Mouse (Mus musculus) ovary, adult 10 weeks (tissue): ENCODE data around the gene Olfr730. TPM values are rescaled to one million over a fixed set of nuclear protein-coding genes. Genes with fewer than 3 reads are reported as not detected.

Experiments used
- polyA plus RNA-seq: library from polyadenylated mRNA; stranded (reverse); fragments of 350-450 nt; fragmentation: Illumina TruSeq; extraction: RNeasy Lipid Tissue Mini Kit (QIAGEN cat#74804); gene quantifications from one replicate; pipeline ENCODE4 v1.2.3, GENCODE M21; 2014

Gene Olfr730
- polyA plus RNA-seq = not detected

GRCm38 (mm10) chr14:50188098-50188497 is at the start of gene Olfr730:
Olfr730 (minus strand) TSS chr14:50188198.

DNA sequence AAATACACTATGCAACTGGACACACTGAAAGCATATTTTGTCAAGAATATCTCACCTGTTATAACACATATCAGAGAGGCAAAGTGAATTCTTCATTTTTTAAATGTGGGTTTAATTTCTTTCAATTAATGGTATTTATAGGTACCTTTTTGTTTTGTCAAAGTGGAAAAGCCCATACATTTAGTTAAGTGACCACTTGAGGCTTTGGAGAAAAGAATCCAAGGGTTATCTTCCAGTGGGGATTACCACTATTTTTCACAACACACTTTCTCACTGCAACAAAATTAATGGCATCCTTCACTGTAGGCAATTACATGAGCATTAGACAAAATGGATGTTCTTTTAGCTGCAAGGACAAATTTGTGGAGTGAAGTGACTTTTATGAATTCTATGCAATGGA is 35.2 kb downstream of the Olfr730 start, which contains the start of gene Olfr729:
Olfr729 (minus strand) TSS at position 101 of the 400 bp plus-strand sequence.

GRCm38 (mm10) chr14:50142580-50142979 is 45.4 kb downstream of the Olfr730 start, which contains the start of gene Olfr728:
Olfr728 (minus strand) TSS chr14:50142680.

Other genes with a start within 250 kb of the Olfr730 start
- not detected for gene Olfr724, start 224.9 kb downstream of the Olfr730 start, polyA plus RNA-seq
- gene Olfr725, start 147.8 kb downstream of the Olfr730 start, polyA plus RNA-seq = not detected
- not detected for gene Olfr726, start 97.2 kb downstream of the Olfr730 start, polyA plus RNA-seq
- gene Olfr727, start 65.0 kb downstream of the Olfr730 start, polyA plus RNA-seq = not detected
- not detected for gene Olfr728, start 45.5 kb downstream of the Olfr730 start, polyA plus RNA-seq
- not detected for gene Olfr729, start 35.3 kb downstream of the Olfr730 start, polyA plus RNA-seq
- not detected for gene Olfr731, start 53.7 kb upstream of the Olfr730 start, polyA plus RNA-seq
- gene Olfr732, start 96.0 kb upstream of the Olfr730 start, polyA plus RNA-seq = not detected
- gene Olfr733, start 113.3 kb upstream of the Olfr730 start, polyA plus RNA-seq = not detected
- gene Olfr734, start 138.6 kb upstream of the Olfr730 start, polyA plus RNA-seq = not detected
- not detected for gene Olfr735, start 160.7 kb upstream of the Olfr730 start, polyA plus RNA-seq
- gene Tlr11, start 169.7 kb upstream of the Olfr730 start, polyA plus RNA-seq = 0.71 TPM
- not detected for gene Olfr736, start 193.0 kb upstream of the Olfr730 start, polyA plus RNA-seq
- gene Olfr738, start 219.4 kb upstream of the Olfr730 start, polyA plus RNA-seq = not detected
- not detected for gene Olfr739, start 230.4 kb upstream of the Olfr730 start, polyA plus RNA-seq